In the genomic region with DNA sequence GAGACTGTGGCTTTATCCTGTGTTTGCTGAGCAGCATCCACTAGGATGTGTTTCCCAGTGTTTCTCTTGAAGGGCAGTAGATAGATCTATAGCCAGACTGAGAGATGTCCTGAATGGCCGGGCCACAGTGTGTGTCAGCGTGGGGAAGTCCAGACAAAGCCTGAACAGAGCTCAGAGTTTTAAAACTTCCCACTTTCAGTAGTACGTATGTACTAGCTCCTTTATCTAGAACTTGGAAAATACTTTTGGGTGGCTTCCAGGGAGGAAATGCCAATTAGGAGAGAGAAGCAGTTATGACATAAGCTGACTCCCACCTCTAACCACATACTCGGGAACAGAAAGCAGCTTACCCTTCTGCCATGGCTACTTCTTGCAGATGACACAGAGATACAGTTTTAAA, we compare ENCODE assay signal across 19 mouse cellular contexts. TPM values are rescaled to one million over a fixed set of nuclear protein-coding genes. Genes with fewer than 3 reads are reported as not detected.
DNase-seq lines count a peak whose midpoint lies in the region; ATAC-seq lines count a peak whose summit lies in the region.
"Had no signal": no experiment of that assay in that cellular context is flagged by ENCODE, and none has a peak within 500 bp of the region (broad histone marks: within the 10 kb centered on the region; RNA-seq: fewer than 3 reads in every experiment).

No protein-coding gene starts in this region.

- H3K36me3 ChIP-seq in heart, embryonic 13.5 days: peaks cover 96% of the 10 kb centered on the region
- H3K36me3 ChIP-seq: forebrain, embryonic 10.5 days; liver, embryonic 13.5 days had no signal

- no peaks in the 10 kb centered on the region for H3K9me3 ChIP-seq in heart, embryonic 13.5 days
- H3K9me3 ChIP-seq: forebrain, embryonic 10.5 days; liver, embryonic 13.5 days had no signal

- WGBS in heart, embryonic 13.5 days: 40% methylated on average over 4 of the region's 4 CpGs

- H3K4me3 ChIP-seq in heart, embryonic 13.5 days: no peak overlapping the region
- H3K4me3 ChIP-seq: forebrain, embryonic 10.5 days; liver, embryonic 13.5 days had no signal

- H3K4me2 ChIP-seq in heart, embryonic 13.5 days: no peak overlapping the region
- H3K4me2 ChIP-seq: hindbrain, embryonic 14.5 days; liver, embryonic 13.5 days had no signal

- H3K27ac ChIP-seq in heart, embryonic 13.5 days (replicated peaks): peak overlapping the region; percentile 70
- H3K27ac ChIP-seq: forebrain, embryonic 10.5 days; hindbrain, embryonic 14.5 days; liver, embryonic 13.5 days; macrophage had no signal

- intact Hi-C loops in left cerebral cortex, postnatal 4 days (cut with DNase I): no loop called here

- H3K27me3 ChIP-seq in heart, embryonic 13.5 days (replicated peaks): no peaks in the 10 kb centered on the region
- H3K27me3 ChIP-seq: liver, embryonic 13.5 days had no signal

- H3K9ac ChIP-seq in heart, embryonic 13.5 days: no peak overlapping the region
- H3K9ac ChIP-seq: hindbrain, embryonic 14.5 days; liver, embryonic 13.5 days had no signal

- ATAC-seq in heart, embryonic 13.5 days (ENCODE audit: extremely low read depth, insufficient number of reproducible peaks, low FRiP score, low TSS enrichment): no peak
- ATAC-seq: activated CD4-positive, CD25-positive, alpha-beta regulatory T cell, adult 4 months; intestine, embryonic 16.5 days had no signal

- peak; percentile 33 for DNase-seq in kidney, postnatal 14 days
- no peak for DNase-seq in kidney, adult 18-20 months
- peak; percentile 78 for DNase-seq in adipocyte (ENCODE audit: low spot score)
- DNase-seq in lung, postnatal 14 days: peak; percentile 26
- DNase-seq in urinary bladder, adult 2 months (ENCODE audit: low spot score): no peak
- no peak for DNase-seq in left cerebral cortex, postnatal 4 days
- DNase-seq in spleen, postnatal 4 days (ENCODE audit: low spot score in 2 of 2): no peak
- DNase-seq: cerebellum, postnatal 10 days; kidney, postnatal 4 days; layer of hippocampus, postnatal 36 days; liver, embryonic 13.5 days; midbrain, embryonic 14.5 days; right cerebral cortex, postnatal 14 days had no signal

- peaks cover 12% of the 10 kb centered on the region for H3K4me1 ChIP-seq in heart, embryonic 13.5 days
- H3K4me1 ChIP-seq: forebrain, embryonic 10.5 days; liver, embryonic 13.5 days had no signal

RNA-seq across cellular contexts. Expression of a gene that starts 23.6 kb away (rescaled TPM):
- 37.4 and 39.3 TPM in 2 replicates for polyA plus RNA-seq in heart, embryonic 13.5 days (2015; fragmentation: Nextera tagmentation; extraction: Ambion mirVana)
- polyA plus RNA-seq in urinary bladder, adult 2 months (2012; rRNA removed): 0.75 and 0.87 TPM in 2 replicates
- total RNA-seq in left cerebral cortex, postnatal 4 days (2021): 1 to 10 TPM; 5.2 to 6.1 TPM
- polyA plus RNA-seq: activated CD4-positive, CD25-positive, alpha-beta regulatory T cell, adult 4 months had no signal

Comparison
In these comparisons a context has a peak if more than half of its experiments do, and no peak if none do; other contexts are left out.
1. DNase-seq: peak in kidney, postnatal 14 days (single experiment), adipocyte (single experiment) and lung, postnatal 14 days (single experiment); none in kidney, adult 18-20 months (single experiment), urinary bladder, adult 2 months (single experiment), left cerebral cortex, postnatal 4 days (single experiment) and spleen, postnatal 4 days (0 of 2).
2. RNA of a gene that starts 23.6 kb away (polyA plus RNA-seq): 37.4 to 39.3 TPM in heart, embryonic 13.5 days; 0.75 to 0.87 TPM in urinary bladder, adult 2 months; every median in the first group is over 10 times any median in the second.